Mouse (Mus musculus) layer of hippocampus, postnatal 14 days (tissue): ENCODE data around the gene Fndc7. TPM values are rescaled to one million over a fixed set of nuclear protein-coding genes. Genes with fewer than 3 reads are reported as not detected.
A peak's percentile ranks its signal among the peaks of the same experiment; 100 is the strongest.
"Not testable (repeated sequence)": the region's sequence is repeated elsewhere in the genome, so short reads cannot be mapped to it uniquely, and the experiment has no call there.

Experiments used
- DNase-seq, 2 experiments: peaks; one replicate each; pipeline ENCODE4 v3.0.0; 2021 to 2022; ENCODE audit warnings: low spot score in 2 of 2, mixed read lengths in 1 of 2
- total RNA-seq, 2 experiments: library from RNA; stranded (reverse); gene quantifications; 2 replicates each; pipeline ENCODE4 v1.2.3; 2021

Gene Fndc7
- total RNA-seq, 2 experiments from 2014 or later = 0.12 TPM; not detected in 1

- no peak for DNase-seq
These were observed 2.3 kb upstream of the Fndc7 start for GRCm38 (mm10) chr3:108892080-108892479.

- DNase-seq = no peak
These were observed 2.2 kb downstream of the Fndc7 start for GRCm38 (mm10) chr3:108887618-108887975.

- no peak for DNase-seq
These were observed 2.7 kb downstream of the Fndc7 start for GRCm38 (mm10) chr3:108886934-108887617.

GRCm38 (mm10) chr3:108885686-108886530 lies 3.9 kb downstream of the Fndc7 start:
- no peak for DNase-seq

GRCm38 (mm10) chr3:108884706-108885289 lies 5.0 kb downstream of the Fndc7 start:
- DNase-seq = peak in 1 of 2 experiments; percentile 31

- DNase-seq = no peak
These were observed 6.7 kb downstream of the Fndc7 start for GRCm38 (mm10) chr3:108883067-108883466.

GRCm38 (mm10) chr3:108881873-108882272 lies 7.9 kb downstream of the Fndc7 start:
- not testable (repeated sequence) for DNase-seq

- no peak for DNase-seq
These were observed 9.0 kb downstream of the Fndc7 start for GRCm38 (mm10) chr3:108880544-108881507.

- DNase-seq = no peak
These were observed 9.9 kb downstream of the Fndc7 start for GRCm38 (mm10) chr3:108879836-108880435.

- no peak for DNase-seq
These were observed 10.7 kb downstream of the Fndc7 start for GRCm38 (mm10) chr3:108879129-108879528.

- no peak for DNase-seq
These were observed 19.2 kb downstream of the Fndc7 start for GRCm38 (mm10) chr3:108870631-108871030.

GRCm38 (mm10) chr3:108867449-108867848 lies 22.4 kb downstream of the Fndc7 start:
- no peak for DNase-seq

- no peak for DNase-seq
These were observed 24.1 kb downstream of the Fndc7 start for GRCm38 (mm10) chr3:108865676-108866075.

- DNase-seq = no peak
These were observed 24.7 kb downstream of the Fndc7 start for GRCm38 (mm10) chr3:108865129-108865528.

GRCm38 (mm10) chr3:108863091-108863490 lies 26.7 kb downstream of the Fndc7 start:
- DNase-seq = no peak

- not testable (repeated sequence) for DNase-seq
These were observed 27.5 kb downstream of the Fndc7 start for GRCm38 (mm10) chr3:108862282-108862681.

- DNase-seq = no peak
These were observed 29.0 kb downstream of the Fndc7 start for GRCm38 (mm10) chr3:108860786-108861185.

GRCm38 (mm10) chr3:108858231-108858770 lies 31.5 kb downstream of the Fndc7 start:
- DNase-seq = peak; percentile 37 to 69

- no peak for DNase-seq
These were observed 32.1 kb downstream of the Fndc7 start for GRCm38 (mm10) chr3:108857714-108858113.

- DNase-seq = no peak
These were observed 32.7 kb downstream of the Fndc7 start for GRCm38 (mm10) chr3:108857124-108857470.
